Mouse (Mus musculus): Measurements from ENCODE around the gene Dnmt3a.

DNA sequence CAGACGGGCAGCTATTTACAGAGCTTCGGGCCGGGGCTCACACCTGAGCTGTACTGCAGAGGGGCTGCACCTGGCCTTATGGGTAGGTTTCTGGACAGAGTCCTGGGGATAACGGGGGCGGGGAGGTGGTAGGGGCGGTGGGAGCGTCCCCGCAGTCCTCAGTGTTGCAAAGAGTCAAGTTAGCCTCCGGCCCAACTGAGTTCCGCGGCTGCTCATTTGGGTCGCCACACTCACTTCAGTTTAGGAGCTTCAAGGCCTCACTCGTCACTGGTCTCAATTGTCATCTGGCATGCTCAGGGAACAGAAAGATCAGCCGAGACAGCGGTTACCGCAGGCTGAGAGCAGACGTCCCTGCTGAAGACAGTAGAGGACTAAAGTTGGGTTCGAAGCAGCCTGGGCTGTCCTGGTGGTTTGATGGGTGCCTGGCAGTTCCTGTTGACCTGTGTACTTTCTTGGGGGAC is 86.0 kb downstream of the Dnmt3a start:
- TF ChIP-seq EP300 (IDR thresholded peaks at IDR 0.05; ENCODE audit: low read depth) (no peak), CTCF (IDR thresholded peaks at IDR 0.05; ENCODE audit: low read depth) (no peak)
